Mouse (Mus musculus): ENCODE data around the gene Slc9a1. TPM values are rescaled to one million over a fixed set of nuclear protein-coding genes. Genes with fewer than 3 reads are reported as not detected.

Slc9a1 gene
- polyA plus RNA-seq, 1 experiment from 2014 or later, result 6.5 TPM

DNA sequence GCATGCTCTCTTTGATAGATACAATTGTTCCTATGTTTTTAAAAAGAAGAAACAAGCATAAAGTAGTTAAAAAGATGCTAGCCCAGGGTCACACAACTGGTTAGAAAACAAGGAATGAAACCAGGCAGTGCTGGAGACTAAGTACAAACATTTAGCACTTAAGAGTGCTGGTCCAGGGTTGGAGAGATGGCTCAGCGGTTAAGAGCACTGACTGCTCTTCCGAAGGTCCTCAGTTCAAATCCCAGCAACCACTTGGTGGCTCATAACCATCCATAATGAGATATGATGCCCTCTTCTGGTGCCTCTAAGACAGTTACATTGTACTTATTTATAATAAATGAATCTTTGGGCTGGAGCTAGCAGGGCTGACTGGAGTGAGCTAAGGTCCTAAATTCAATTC, 29.3 kb upstream of the Slc9a1 start:
- Histone ChIP-seq H3K4me1 (ENCODE audit: control insufficient read depth in 2 of 2, insufficient read depth in 2 of 2, low read length in 2 of 2) (peaks cover 2 to 7% of the 10 kb centered on the region in 2 experiments; a peak in 2 of 4 replicates), H3K9me3 (ENCODE audit: control insufficient read depth, low read length) (no peaks in the 10 kb centered on the region), H3K9ac (ENCODE audit: low read length) (no peak overlapping the region), H3K4me2 (ENCODE audit: low read length) (no peak overlapping the region), H3K27ac (replicated peaks in 1 of 2; ENCODE audit: control insufficient read depth in 1 of 2, insufficient read depth in 1 of 2, low read depth in 2 of 2, low read length in 2 of 2) (no peak overlapping the region), H3K27me3 (ENCODE audit: control insufficient read depth, insufficient read depth, low read length) (no peaks in the 10 kb centered on the region), H3K36me3 (ENCODE audit: control insufficient read depth, insufficient read depth, low read length) (no peaks in the 10 kb centered on the region), H3K4me3 (ENCODE audit: control insufficient read depth in 1 of 2, insufficient read depth in 1 of 2, low read depth in 1 of 2, low read length in 2 of 2) (no peak overlapping the region)
- 77% methylated on average over 2 of the region's 2 CpGs for WGBS
- ATAC-seq (ENCODE audit: insufficient number of reproducible peaks, insufficient read depth, low FRiP score, low read depth), result no peak

DNA sequence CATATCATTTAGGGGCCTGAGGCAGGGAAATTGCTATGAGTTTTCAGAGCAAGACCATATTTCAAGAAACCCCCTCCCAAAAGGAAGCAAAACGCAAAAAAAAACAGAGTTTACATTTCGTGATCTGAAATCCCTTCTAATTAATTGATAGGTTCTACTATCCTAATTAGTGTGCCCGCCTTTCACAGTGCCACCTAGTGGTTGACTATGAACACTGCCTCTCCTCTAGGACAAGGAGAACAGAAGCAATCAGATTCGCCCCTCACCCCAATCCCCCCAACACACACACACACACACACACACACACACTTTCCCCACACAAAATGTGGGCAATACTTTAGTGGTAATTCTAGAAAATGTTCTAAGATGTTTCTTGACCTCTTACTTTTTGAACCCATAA, 25.4 kb upstream of the Slc9a1 start:
- 6% methylated on average over 4 of the region's 4 CpGs for WGBS
- H3K9ac ChIP-seq (ENCODE audit: low read length), result no peak overlapping the region
- H3K27me3 ChIP-seq (ENCODE audit: control insufficient read depth, insufficient read depth, low read length), result no peaks in the 10 kb centered on the region
- no peak overlapping the region for H3K27ac ChIP-seq (replicated peaks in 1 of 2; ENCODE audit: control insufficient read depth in 1 of 2, insufficient read depth in 1 of 2, low read depth in 2 of 2, low read length in 2 of 2)
- peaks cover 0 to 2% of the 10 kb centered on the region in 2 experiments; a peak in 1 of 4 replicates for H3K4me1 ChIP-seq (ENCODE audit: control insufficient read depth in 2 of 2, insufficient read depth in 2 of 2, low read length in 2 of 2)
- no peak overlapping the region for H3K4me2 ChIP-seq (ENCODE audit: low read length)
- no peaks in the 10 kb centered on the region for H3K36me3 ChIP-seq (ENCODE audit: control insufficient read depth, insufficient read depth, low read length)
- no peaks in the 10 kb centered on the region for H3K9me3 ChIP-seq (ENCODE audit: control insufficient read depth, low read length)
- no peak for ATAC-seq (ENCODE audit: insufficient number of reproducible peaks, insufficient read depth, low FRiP score, low read depth)
- no peak overlapping the region for H3K4me3 ChIP-seq (ENCODE audit: control insufficient read depth in 1 of 2, insufficient read depth in 1 of 2, low read depth in 1 of 2, low read length in 2 of 2)

- Histone ChIP-seq H3K4me2 (ENCODE audit: low read length) (no peak overlapping the region), H3K27me3 (ENCODE audit: control insufficient read depth, insufficient read depth, low read length) (no peaks in the 10 kb centered on the region), H3K4me1 (ENCODE audit: control insufficient read depth in 2 of 2, insufficient read depth in 2 of 2, low read length in 2 of 2) (no peaks in the 10 kb centered on the region), H3K4me3 (ENCODE audit: control insufficient read depth in 1 of 2, insufficient read depth in 1 of 2, low read depth in 1 of 2, low read length in 2 of 2) (no peak overlapping the region), H3K36me3 (ENCODE audit: control insufficient read depth, insufficient read depth, low read length) (no peaks in the 10 kb centered on the region), H3K9me3 (ENCODE audit: control insufficient read depth, low read length) (no peaks in the 10 kb centered on the region), H3K9ac (ENCODE audit: low read length) (no peak overlapping the region), H3K27ac (replicated peaks in 1 of 2; ENCODE audit: control insufficient read depth in 1 of 2, insufficient read depth in 1 of 2, low read depth in 2 of 2, low read length in 2 of 2) (no peak overlapping the region)
- ATAC-seq (ENCODE audit: insufficient number of reproducible peaks, insufficient read depth, low FRiP score, low read depth), result no peak
- 78% methylated on average over 6 of the region's 6 CpGs for WGBS
Measured at GRCm38 (mm10) chr4:133345702-133346101, 23.8 kb upstream of the Slc9a1 start.

GRCm38 (mm10) chr4:133346577-133346976, 22.9 kb upstream of the Slc9a1 start:
- no peak for ATAC-seq (ENCODE audit: insufficient number of reproducible peaks, insufficient read depth, low FRiP score, low read depth)
- 65% methylated on average over 4 of the region's 4 CpGs for WGBS

GRCm38 (mm10) chr4:133347624-133348023, 21.9 kb upstream of the Slc9a1 start:
- no peaks in the 10 kb centered on the region for H3K9me3 ChIP-seq (ENCODE audit: control insufficient read depth, low read length)
- H3K4me2 ChIP-seq (ENCODE audit: low read length), result no peak overlapping the region
- no peak overlapping the region for H3K4me3 ChIP-seq (ENCODE audit: control insufficient read depth in 1 of 2, insufficient read depth in 1 of 2, low read depth in 1 of 2, low read length in 2 of 2)
- H3K4me1 ChIP-seq (ENCODE audit: control insufficient read depth in 2 of 2, insufficient read depth in 2 of 2, low read length in 2 of 2), result no peaks in the 10 kb centered on the region
- H3K27me3 ChIP-seq (ENCODE audit: control insufficient read depth, insufficient read depth, low read length), result no peaks in the 10 kb centered on the region
- WGBS, result 68% methylated on average over 4 of the region's 4 CpGs
- no peak overlapping the region for H3K27ac ChIP-seq (replicated peaks in 1 of 2; ENCODE audit: control insufficient read depth in 1 of 2, insufficient read depth in 1 of 2, low read depth in 2 of 2, low read length in 2 of 2)
- no peaks in the 10 kb centered on the region for H3K36me3 ChIP-seq (ENCODE audit: control insufficient read depth, insufficient read depth, low read length)
- H3K9ac ChIP-seq (ENCODE audit: low read length), result no peak overlapping the region
- no peak for ATAC-seq (ENCODE audit: insufficient number of reproducible peaks, insufficient read depth, low FRiP score, low read depth)

More at GRCm38 (mm10) chr4:133346577-133346976, 22.9 kb upstream of the Slc9a1 start:
- no peak overlapping the region for H3K9ac ChIP-seq (ENCODE audit: low read length)
- no peaks in the 10 kb centered on the region for H3K36me3 ChIP-seq (ENCODE audit: control insufficient read depth, insufficient read depth, low read length)
- no peak overlapping the region for H3K4me2 ChIP-seq (ENCODE audit: low read length)
- H3K4me1 ChIP-seq (ENCODE audit: control insufficient read depth in 2 of 2, insufficient read depth in 2 of 2, low read length in 2 of 2), result no peaks in the 10 kb centered on the region
- no peak overlapping the region for H3K27ac ChIP-seq (replicated peaks in 1 of 2; ENCODE audit: control insufficient read depth in 1 of 2, insufficient read depth in 1 of 2, low read depth in 2 of 2, low read length in 2 of 2)
- H3K4me3 ChIP-seq (ENCODE audit: control insufficient read depth in 1 of 2, insufficient read depth in 1 of 2, low read depth in 1 of 2, low read length in 2 of 2), result no peak overlapping the region
- no peaks in the 10 kb centered on the region for H3K9me3 ChIP-seq (ENCODE audit: control insufficient read depth, low read length)
- H3K27me3 ChIP-seq (ENCODE audit: control insufficient read depth, insufficient read depth, low read length), result no peaks in the 10 kb centered on the region

DNA sequence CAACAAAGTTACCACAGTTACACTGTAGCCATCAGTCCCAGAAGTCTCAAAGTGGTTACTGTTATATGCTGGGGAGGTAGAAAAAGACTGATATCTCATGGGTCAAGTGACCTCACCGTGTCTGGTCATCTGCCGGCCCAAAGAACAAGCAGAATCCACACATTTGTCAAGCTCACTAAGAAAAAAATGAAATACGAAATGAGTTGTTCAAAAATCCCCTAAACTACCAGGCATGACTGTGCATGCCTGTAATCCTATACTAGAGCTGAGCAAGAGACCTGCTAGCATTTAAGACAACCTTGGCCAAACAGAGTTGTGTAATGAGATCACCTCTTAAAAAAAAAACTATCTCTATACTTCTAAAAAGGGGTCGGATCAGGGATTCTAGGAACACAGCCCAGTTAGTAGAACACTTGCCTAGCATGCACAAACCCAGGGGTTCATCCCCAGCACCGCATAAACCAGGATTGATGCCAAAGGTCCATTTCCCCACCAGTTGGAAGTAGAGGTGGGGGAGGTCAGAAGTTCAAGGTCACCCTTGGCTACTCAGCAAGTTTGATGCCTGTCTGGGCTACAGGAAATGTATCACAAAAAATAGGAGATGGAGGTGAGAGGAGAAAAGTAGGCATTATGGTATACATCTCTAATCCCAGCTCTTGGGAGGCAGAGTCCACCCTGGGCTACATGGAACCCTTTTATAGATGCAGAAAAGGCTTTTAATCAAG, 21.3 kb upstream of the Slc9a1 start:
- Histone ChIP-seq H3K27me3 (ENCODE audit: control insufficient read depth, insufficient read depth, low read length) (no peaks in the 10 kb centered on the region), H3K4me2 (ENCODE audit: low read length) (no peak overlapping the region), H3K9me3 (ENCODE audit: control insufficient read depth, low read length) (no peaks in the 10 kb centered on the region), H3K36me3 (ENCODE audit: control insufficient read depth, insufficient read depth, low read length) (no peaks in the 10 kb centered on the region), H3K4me1 (ENCODE audit: control insufficient read depth in 2 of 2, insufficient read depth in 2 of 2, low read length in 2 of 2) (no peaks in the 10 kb centered on the region), H3K9ac (ENCODE audit: low read length) (no peak overlapping the region), H3K4me3 (ENCODE audit: control insufficient read depth in 1 of 2, insufficient read depth in 1 of 2, low read depth in 1 of 2, low read length in 2 of 2) (no peak overlapping the region), H3K27ac (replicated peaks in 1 of 2; ENCODE audit: control insufficient read depth in 1 of 2, insufficient read depth in 1 of 2, low read depth in 2 of 2, low read length in 2 of 2) (no peak overlapping the region)
- WGBS, result 79% methylated on average over 5 of the region's 5 CpGs
- ATAC-seq (ENCODE audit: insufficient number of reproducible peaks, insufficient read depth, low FRiP score, low read depth), result no peak

- Histone ChIP-seq H3K4me1 (ENCODE audit: control insufficient read depth in 2 of 2, insufficient read depth in 2 of 2, low read length in 2 of 2) (no peaks in the 10 kb centered on the region), H3K4me2 (ENCODE audit: low read length) (no peak overlapping the region), H3K27ac (replicated peaks in 1 of 2; ENCODE audit: control insufficient read depth in 1 of 2, insufficient read depth in 1 of 2, low read depth in 2 of 2, low read length in 2 of 2) (no peak overlapping the region), H3K9me3 (ENCODE audit: control insufficient read depth, low read length) (no peaks in the 10 kb centered on the region), H3K9ac (ENCODE audit: low read length) (no peak overlapping the region), H3K4me3 (ENCODE audit: control insufficient read depth in 1 of 2, insufficient read depth in 1 of 2, low read depth in 1 of 2, low read length in 2 of 2) (no peak overlapping the region), H3K27me3 (ENCODE audit: control insufficient read depth, insufficient read depth, low read length) (no peaks in the 10 kb centered on the region), H3K36me3 (ENCODE audit: control insufficient read depth, insufficient read depth, low read length) (no peaks in the 10 kb centered on the region)
- ATAC-seq (ENCODE audit: insufficient number of reproducible peaks, insufficient read depth, low FRiP score, low read depth), result no peak
- 67% methylated on average over 10 of the region's 10 CpGs for WGBS
Measured at GRCm38 (mm10) chr4:133352797-133353196, 16.7 kb upstream of the Slc9a1 start.
